Mouse (Mus musculus) kidney, adult 18-20 months (tissue): Measurements from ENCODE around the gene Zfpl1.
"Not testable (repeated sequence)": the region's sequence is repeated elsewhere in the genome, so short reads cannot be mapped to it uniquely, and the experiment has no call there.

Source experiments
- DNase-seq: peaks from one replicate; pipeline ENCODE4 v3.0.0; 2021

Gene Zfpl1

GRCm38 (mm10) chr19:6084478-6085248 is at the start of gene Zfpl1, which contains the start of gene Cdca5:
TSS of gene Zfpl1 (minus strand) at chr19:6084956.
TSS of gene Cdca5 (plus strand) at chr19:6084983.
- DNase-seq, result peak; percentile 97

GRCm38 (mm10) chr19:6133197-6133596 is 48.4 kb upstream of the Zfpl1 start:
- DNase-seq, result not testable (repeated sequence)

GRCm38 (mm10) chr19:6132171-6132827 is 47.5 kb upstream of the Zfpl1 start:
- no peak for DNase-seq

GRCm38 (mm10) chr19:6130414-6131128 is 45.8 kb upstream of the Zfpl1 start:
- DNase-seq, result not testable (repeated sequence)

- DNase-seq, result peak; percentile 98
Observed at GRCm38 (mm10) chr19:6127760-6128341, 43.1 kb upstream of the Zfpl1 start, which contains the start of gene Snx15. TSS of gene Snx15 (minus strand) at chr19:6128304.

- DNase-seq, result no peak
Observed at GRCm38 (mm10) chr19:6126789-6127580, 42.2 kb upstream of the Zfpl1 start.

- DNase-seq, result peak; percentile 43
Observed at GRCm38 (mm10) chr19:6126289-6126688, 41.5 kb upstream of the Zfpl1 start.

GRCm38 (mm10) chr19:6124898-6125297 is 40.1 kb upstream of the Zfpl1 start:
- no peak for DNase-seq

- no peak for DNase-seq
Observed at GRCm38 (mm10) chr19:6123330-6123729, 38.6 kb upstream of the Zfpl1 start.

- DNase-seq, result no peak
Observed at GRCm38 (mm10) chr19:6121761-6122160, 37.0 kb upstream of the Zfpl1 start.

- DNase-seq, result no peak
Observed at GRCm38 (mm10) chr19:6118677-6119185, 34.0 kb upstream of the Zfpl1 start.

- peak; percentile 92 for DNase-seq
Observed at GRCm38 (mm10) chr19:6117986-6118676, 33.4 kb upstream of the Zfpl1 start, which contains the start of gene Sac3d1. TSS of gene Sac3d1 (minus strand) at chr19:6118650.

GRCm38 (mm10) chr19:6117346-6117985 is 32.7 kb upstream of the Zfpl1 start:
- no peak for DNase-seq

GRCm38 (mm10) chr19:6116113-6116850 is 31.5 kb upstream of the Zfpl1 start:
- peak; percentile 56 for DNase-seq

GRCm38 (mm10) chr19:6113116-6113515 is 28.4 kb upstream of the Zfpl1 start:
- DNase-seq, result no peak

GRCm38 (mm10) chr19:6105586-6105985 is 20.8 kb upstream of the Zfpl1 start, which contains the start of gene Naaladl1:
TSS of gene Naaladl1 (plus strand) at chr19:6105782.
- DNase-seq, result peak; percentile 33

- no peak for DNase-seq
Observed at GRCm38 (mm10) chr19:6104476-6104875, 19.7 kb upstream of the Zfpl1 start.

- DNase-seq, result no peak
Observed at GRCm38 (mm10) chr19:6102169-6102853, 17.6 kb upstream of the Zfpl1 start.

- no peak for DNase-seq
Observed at GRCm38 (mm10) chr19:6101186-6101585, 16.4 kb upstream of the Zfpl1 start.
